Mouse (Mus musculus): Measurements from ENCODE around the gene Olfr887.

DNA sequence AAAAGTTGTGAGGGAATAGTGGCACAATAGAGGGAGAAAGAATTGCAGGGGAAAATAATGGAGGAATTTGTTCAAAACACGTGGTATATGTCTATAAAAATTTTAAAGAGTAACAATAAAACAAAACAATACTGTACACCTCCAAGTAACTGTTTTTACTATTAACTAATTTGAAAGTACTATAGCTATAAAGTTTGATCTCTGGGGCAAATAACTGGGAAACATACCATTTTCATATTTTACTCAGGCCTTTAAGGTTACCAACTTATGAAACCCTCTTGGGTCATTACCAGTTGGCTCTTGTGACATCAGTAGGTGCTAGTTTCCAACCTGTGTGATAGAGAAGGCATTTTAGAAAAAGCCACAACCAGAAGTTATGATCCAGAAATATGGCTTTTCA lies at the start of gene Olfr887:
- TF ChIP-seq SRF (IDR thresholded peaks at IDR 0.05; ENCODE audit: control insufficient read depth, insufficient read length, low read depth) (no peak), TCF12 (IDR thresholded peaks at IDR 0.05; ENCODE audit: insufficient read depth, poor library complexity, severe bottlenecking) (no peak)
